Mouse (Mus musculus) cerebellum, adult 9-11 months (tissue): ENCODE measurements around the gene Acads.
A peak's percentile ranks its signal among the peaks of the same experiment; 100 is the strongest.
"Not testable (repeated sequence)": the region's sequence is repeated elsewhere in the genome, so short reads cannot be mapped to it uniquely, and the experiment has no call there.

Experiments
- DNase-seq: peaks from one replicate; pipeline ENCODE4 v3.0.0; 2022

The Acads gene

DNA sequence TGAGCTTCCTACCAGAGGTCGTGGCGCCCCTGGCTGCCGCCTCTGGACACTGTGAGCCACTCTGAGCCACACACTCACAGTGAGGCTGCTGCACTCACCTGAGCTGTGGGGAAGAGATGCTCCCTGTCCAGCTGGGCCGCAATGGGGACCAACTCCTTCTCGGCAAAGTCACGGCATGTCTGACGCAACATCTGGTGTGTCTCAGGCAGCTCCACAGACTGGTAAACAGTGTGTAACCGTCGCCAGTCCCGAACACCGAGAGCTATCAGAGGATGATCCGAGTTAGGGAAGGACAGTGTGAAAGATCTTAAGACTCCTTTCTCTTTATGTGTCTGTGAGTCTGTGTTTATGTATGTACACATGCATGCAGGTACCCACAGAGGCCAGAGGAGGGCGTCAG lies 1.7 kb downstream of the Acads start:
- peak; percentile 26 for DNase-seq

DNA sequence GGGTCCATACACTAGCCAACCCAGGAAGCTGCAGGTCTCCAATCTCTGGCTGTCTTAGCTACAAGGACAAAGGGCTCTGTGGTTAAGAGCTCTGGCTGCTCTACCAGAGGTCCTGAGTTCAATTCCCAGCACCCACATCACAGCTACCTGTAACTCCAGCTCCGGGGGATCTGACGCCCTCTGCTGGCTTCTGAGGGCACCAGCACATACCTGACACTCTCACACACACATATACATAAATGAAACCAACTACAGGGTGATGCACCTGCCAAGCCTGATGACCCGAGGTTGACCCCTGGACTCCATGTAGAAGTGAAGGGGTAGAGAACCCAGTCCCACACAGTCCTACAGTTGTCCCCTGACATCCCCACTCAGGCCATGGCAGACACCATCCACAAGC lies 2.7 kb downstream of the Acads start:
- DNase-seq = no peak

DNA sequence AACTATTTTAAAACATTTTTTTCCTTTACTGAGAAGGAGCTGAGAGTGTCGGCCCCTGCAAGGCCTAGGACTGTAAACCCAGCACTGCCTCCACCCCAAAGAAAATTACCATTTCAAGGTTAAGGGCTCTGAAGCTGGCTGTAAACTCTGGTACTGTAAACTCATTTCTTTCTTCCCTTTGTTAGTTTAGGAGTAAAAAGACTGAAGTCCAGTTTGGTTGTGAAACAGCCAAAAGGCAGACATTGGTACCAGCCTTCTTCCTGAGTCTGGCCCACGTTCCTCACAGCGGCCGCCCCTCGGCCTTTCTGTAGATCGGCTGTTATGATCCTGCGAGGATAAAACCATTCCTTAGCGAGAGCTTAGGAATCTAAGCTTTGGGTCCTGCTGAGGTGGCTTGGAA lies 4.6 kb downstream of the Acads start:
- no peak for DNase-seq

DNA sequence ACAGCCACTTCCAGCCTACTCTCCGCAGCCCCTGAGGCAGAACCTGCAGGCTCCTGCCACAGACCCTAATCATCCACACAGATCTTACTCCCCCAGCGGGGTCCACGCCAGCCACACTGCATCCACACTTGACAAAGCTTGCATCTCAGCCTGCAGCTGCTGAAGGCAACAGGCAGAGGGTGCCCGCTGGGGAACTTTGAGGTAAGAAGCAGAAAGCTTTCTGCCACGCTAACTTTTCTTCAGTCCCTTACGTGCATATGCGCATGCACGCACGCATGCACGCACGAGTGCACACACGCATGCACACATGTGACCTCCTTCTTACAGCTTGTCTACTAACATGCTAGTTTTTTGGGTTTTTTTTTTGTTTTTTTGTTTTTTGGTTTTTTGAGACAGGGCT lies 5.9 kb downstream of the Acads start:
- DNase-seq = no peak

DNA sequence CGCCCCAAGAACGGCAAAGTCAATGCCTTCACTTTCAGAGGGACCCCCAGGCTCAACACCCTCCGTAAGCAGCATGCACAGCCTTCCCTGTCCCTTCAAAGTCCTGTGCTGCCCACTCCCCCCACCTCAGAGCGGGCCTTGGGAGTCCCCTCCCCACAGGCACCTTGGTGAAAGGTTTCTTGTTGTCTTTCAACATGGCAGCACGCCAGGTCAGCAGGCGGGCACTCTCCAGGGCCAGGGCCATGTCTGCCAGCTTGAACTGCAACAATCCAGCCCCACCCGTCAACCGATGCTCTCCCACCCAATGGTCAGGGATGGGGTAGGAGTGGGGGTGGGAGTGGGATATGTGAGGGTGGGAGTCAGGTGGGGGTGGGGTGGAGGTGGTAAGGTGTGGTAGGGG lies 8.0 kb downstream of the Acads start:
- no peak for DNase-seq

DNA sequence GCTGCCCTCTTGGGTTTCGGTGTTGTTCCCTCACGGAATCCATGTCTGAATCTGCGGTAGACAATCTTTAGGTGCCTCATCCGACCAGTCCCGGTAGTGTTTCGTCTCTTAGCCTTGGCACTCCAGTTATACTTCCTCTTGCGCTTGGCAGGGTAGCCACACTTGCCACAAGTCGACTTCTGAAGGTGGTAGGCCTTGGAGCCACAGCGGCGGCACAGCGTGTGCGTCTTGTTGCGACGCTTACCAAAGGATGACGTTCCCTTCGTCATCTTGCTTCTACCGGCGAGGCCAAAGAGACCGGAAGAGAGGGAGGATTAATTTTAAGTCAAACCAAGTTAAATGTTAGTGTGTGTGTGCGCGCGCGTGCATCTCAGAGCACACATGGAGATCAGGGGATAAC lies 15.9 kb downstream of the Acads start:
- DNase-seq = not testable (repeated sequence)

DNA sequence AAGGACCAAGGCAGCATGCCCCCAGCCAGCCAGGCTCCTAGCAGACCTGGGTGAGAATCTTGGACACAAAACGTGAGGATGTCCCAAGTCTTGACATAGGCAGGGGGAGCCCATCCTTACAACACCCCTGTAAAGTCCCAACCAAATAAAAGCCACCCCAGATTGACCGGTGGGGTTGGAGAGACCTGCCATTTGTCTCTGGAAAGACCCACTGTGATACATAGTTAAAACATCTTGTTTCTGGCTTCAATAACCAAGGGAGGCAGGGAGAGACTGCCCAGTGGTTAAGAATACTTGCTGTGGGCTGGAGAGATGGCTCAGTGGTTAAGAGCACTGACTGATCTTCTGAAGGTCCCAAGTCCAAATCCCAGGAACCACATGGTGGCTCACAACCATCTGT lies 16.9 kb downstream of the Acads start:
- DNase-seq = no peak

DNA sequence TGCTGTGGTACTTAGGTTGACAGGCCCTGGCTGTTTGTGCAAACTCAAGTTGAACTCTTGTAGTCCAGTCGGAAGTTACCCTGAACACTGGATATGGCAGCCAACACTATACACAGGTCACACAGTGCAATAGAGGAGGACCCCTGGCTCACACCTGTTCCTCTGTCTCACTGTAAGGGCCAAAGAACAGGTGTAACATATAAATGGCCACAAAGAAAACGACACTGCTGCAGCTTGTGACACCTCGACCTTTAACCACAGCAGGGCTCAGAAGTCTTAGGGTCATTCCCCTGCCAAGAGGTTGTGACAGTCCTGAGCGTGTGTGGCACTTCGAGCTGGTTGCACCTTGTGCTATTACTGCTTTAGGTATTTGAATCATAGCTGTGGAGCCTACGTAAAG lies 18.7 kb downstream of the Acads start:
- no peak for DNase-seq

DNA sequence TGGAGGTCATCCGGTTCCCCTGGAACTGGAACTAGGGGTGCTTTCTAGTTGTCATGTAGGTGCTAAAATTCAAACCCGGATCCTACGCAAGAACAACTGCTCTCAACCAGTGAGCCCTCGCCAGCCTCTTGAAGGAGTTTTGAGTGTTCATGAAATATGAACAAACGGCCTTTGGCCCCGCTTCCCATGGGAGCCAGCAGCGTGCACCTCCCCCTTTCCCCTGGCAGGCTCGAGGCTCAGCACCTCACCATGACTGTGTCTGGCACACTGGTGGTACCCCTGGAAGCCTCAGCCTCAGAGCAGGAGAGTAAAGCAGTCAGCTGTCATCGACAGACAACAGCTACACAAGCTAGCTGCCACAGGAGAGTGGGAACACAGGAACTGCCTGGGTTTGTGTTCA lies 19.2 kb downstream of the Acads start:
- DNase-seq = no peak

DNA sequence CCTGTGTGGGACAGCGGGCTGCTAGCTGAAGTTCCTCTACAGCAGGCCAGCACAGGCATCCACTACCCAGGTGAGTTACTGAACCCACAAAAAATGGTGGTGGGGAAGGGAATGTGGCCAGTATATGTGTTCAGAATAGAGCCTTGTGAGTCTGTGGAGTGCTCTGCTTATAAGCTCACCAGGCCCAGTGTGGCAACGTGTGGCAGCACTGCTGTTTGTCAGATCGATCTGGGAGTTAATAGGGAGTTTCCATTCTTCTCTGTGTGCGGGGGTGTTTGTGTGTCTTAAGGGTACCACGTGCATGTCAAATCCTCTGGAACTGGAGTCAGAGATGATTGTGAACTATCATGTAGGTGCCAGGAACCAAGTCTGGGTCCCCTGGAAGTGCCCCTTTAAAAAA lies 19.6 kb downstream of the Acads start:
- no peak for DNase-seq

DNA sequence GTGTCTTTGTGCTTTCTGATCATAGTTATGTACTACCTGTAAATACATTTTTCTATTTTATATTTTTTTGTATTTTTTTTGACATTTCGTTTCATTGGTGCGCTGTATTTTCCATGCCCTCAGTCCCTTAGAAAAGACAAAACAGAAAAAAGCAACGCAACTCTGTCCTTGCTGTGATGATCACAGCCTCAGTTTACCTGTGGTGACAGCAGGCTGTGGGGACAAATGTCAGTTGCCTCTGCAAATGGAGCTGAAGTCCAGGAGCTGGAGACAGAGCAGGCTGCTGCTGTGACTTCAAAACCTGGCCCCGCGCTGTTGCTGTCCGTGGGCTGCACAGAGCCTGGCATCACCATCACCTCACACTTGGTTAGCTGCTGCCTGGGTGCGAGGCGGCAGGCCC lies 21.0 kb downstream of the Acads start, which contains the start of gene Gm10401:
Gene Gm10401 (minus strand): TSS at position 101 of the 400 bp plus-strand sequence.
- no peak for DNase-seq

DNA sequence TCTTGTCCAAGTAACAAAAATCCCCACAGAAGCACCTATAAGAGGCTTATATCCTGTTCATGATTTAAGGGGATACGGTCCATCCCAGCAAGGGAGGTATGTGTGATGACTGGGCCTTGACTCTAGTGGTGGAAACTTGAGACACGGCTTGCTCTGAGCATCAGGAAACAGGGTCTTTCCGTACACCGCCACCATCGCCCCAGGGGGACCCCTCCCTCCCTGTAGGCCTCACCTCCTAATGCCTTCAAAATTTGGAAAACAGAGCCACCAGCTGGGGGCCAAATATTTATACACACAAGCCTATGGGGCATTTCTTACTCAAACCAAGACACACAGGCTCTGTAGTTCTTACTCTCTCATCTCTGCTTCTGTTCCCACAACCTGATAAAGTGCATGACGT lies 27.4 kb downstream of the Acads start:
- no peak for DNase-seq

DNA sequence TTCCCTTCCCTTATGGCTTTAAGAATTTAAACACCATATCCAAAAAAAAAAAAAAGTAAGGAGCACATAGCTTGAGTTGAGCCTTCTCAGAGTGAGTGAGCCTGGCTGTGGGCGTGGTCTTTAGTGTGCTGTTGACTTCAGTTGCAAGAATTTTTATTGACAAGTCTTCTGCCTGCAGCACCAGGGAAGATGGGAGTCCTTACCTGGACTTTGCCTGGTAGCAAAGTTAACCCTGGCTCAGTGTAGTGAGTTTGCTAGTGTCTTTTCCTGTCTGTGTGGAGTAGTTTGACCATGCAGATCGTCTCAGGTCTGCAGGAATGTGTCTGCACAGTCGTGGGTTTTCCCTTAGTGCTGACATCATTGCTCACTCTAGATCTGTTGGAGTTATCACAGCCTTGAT lies 28.1 kb downstream of the Acads start:
- DNase-seq = no peak

DNA sequence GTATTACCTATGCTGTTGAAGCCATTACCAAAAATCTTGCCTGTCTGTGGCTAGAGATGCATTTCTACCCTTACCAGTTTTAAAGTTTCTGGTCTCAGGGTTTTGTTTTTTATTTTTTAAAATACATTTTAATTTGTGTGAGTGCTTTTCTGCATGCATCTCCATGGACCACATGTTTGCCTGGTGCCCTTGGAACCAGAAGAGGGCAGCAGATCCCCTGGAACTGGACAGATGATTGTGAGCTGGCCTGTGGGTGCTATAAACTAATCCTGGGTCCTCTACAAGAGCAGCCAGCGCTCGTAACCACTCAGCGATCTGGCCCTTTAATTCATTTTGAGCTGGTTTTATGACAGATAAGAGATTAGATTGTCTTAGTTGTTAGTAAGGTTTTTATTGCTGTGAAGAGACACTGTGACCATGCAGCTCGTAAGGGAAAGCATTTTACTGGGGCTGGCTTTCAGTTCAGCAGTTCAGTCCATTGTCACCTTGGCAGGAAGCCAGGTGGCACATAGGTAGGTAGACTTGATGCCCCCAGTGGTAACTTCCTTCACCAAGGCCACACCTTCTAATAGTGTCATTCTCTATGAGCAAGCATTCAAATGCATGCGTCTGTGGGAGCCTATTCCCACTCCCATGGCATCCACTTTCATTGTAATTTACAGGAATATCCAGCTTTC lies 29.4 kb downstream of the Acads start:
- DNase-seq = no peak

DNA sequence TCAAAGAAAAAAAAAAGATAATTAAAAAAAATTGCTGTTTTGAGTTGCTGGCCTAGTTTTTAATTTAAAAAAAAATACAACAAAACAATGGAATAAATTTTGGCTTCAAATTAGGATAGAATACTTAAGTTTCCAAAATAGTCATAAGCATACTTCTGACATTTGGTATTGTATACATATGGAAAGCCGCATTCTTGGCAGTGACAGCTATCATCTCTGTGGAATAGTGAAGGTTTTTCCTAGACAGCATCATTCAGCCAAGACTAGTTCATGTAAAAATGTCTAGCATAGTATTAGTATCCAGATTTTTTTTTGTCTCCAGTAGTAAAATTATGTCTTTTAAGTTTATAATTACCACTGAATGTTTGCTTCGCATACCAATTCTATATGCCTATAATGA lies 33.5 kb downstream of the Acads start:
- DNase-seq = no peak

DNA sequence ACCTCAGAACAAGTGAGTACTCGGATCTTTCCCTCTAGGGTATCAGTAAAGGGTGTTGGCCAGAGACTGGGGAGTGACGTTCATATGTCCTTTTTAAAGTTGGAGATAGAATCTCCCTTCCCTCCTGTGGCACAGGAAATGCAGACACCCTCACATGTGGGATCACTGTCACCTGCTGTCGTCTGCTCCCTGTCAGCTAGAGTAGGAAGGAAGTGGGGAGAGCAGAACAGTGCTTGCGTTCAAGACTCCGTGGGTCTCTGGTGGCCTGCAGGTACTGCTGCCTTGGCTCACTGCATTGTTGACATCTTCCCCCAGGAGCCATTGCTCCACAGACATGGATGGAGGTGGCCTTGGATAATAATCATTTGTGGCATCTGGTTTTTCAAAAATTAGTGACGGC lies 35.7 kb downstream of the Acads start:
- no peak for DNase-seq

DNA sequence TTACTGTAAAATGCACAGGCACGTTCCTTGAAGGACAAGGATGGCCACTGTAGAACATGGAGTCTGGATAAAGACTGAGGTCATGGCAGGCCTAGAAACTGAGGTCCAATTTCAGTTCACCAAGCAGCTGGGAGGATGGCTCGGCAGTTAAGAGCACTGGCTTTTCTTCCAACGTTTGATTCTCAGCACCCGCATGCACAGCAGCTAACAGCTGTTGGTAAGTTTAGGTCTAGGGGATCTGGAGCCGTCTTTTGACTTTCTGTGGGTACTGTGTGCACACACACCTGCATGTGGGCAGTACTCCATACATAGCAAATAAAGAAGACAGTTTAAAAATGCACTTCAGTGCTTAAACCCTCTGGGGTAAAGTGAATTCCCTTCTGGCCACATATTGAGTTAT lies 37.5 kb downstream of the Acads start:
- DNase-seq = no peak

DNA sequence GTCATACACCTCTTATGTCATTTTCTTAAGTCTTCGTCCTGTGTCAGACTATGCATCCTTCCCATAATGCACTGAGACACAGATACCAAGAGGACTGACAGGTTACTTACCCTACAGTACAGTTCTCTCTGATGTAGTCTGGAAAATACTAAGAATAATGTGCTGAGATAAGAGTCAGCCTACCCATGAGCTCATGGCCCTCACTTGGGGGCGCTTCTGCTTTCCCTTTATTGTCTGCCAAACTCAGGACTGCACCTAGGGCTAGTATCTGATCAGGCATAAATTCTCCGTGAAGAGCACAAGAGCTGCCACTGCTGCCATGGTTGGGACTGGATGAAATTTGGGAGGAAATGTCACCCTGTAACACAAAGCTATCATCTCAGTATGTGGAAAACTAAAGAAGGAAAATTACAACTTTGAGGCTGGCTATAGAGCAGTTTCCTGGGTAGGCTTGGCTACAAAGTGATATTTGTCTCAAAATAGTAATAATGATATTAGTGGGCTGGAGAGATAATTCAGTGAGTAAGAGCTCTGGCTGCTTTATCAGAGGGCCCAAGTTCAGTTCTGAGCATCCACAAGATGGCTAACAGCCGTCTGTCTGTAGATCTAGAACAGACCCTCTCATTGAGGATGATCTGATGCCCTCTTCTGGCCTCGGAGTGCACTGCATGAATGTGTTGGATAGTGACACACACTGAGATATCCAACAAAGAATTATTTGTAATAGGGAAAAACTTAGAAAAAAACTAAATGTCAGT lies 42.8 kb downstream of the Acads start:
- peak; percentile 41 for DNase-seq

DNA sequence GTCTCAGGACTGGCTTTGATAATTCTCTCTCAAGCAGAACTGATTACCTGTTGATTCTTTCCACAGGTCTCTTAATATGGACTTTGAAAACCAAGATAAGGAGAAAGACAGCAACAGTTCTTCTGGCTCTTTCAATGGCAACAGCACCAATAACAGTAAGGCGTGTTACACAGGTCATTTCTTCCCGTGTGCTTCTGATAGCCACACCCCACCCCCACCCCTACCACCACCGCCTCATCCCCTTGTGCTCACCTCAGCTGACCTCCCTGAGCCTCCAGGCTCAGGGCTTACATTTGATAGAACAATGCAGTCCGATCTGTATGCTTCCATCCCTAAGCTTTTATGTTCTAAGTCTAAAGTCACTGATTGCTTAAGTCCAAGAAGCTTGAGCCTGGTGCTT lies 44.4 kb downstream of the Acads start:
- DNase-seq = no peak

DNA sequence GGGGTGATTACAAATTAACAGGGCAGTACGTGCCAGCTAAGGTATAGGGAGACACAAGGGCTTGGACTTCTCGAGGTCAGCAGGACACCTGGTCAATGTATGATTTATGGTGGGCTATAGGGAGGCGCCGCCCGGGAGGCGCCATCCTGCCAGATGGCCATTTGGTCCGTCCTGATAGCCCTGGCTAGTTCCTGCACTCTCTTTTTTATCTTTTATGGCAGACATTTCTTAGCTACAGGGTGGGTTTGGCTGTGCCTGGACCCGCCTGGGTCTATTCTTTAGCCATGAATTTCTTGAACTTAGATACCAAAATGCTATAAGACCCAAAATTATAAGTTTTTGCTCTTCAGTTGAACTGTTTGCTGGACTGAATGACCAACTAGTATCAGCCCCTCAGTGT lies 45.8 kb downstream of the Acads start:
- DNase-seq = not testable (repeated sequence)

DNA sequence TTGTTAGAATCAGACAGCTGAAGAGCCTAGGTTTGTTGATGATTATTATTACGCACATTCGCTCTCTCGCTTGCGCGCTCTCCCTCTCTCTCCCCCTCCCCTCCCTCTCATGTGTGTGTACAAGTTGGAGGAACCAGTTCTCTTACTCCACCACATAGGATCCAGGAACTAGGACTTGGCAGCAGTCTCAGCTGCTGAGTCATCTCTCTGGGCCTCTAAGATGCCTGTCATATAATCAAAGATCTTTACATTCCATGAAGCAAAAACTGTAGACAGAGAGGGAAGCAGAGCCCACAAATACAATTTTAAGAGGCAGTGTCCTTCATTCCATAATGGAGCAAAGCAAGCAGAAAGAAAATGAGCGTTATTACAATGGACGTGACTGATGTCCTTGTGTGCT lies 47.0 kb downstream of the Acads start:
- DNase-seq = no peak

DNA sequence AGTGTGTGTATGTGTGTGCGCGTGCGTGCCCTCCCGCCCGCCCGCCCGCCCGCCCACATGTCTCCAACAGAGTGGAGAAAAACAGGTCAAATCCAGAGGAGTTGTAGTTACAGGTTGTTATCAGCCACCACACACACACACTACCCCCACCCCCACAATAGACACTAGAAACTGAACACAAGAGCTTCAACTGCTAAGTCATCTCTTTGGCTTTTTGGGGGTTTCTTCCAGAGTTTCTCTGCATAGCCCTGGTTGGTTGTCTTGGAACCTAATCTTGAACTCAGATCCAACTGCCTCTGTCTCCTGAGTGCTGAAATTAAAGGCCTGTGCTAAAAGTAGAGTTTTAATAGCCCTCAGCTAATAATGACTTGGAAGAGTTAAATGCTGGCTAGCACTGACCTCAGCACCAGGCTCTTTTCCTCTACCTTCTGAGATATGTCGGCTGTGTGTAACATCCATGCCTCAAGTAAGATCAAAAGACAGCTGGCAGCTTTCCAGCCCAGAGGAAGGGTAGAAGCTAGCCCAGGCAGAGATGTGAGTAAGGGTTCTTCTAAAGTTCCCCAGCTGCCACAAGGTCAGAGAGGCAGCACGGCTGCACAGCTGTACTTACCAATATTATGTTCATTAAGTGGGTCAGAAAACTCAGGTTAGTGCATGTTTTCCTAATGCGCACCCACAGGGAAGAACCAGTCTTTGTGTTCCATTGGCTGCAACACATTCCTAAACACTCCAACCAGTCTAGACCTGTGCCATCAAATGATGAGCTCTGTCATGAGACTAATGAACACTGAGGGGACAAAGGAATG lies 47.8 kb downstream of the Acads start:
- DNase-seq = no peak

DNA sequence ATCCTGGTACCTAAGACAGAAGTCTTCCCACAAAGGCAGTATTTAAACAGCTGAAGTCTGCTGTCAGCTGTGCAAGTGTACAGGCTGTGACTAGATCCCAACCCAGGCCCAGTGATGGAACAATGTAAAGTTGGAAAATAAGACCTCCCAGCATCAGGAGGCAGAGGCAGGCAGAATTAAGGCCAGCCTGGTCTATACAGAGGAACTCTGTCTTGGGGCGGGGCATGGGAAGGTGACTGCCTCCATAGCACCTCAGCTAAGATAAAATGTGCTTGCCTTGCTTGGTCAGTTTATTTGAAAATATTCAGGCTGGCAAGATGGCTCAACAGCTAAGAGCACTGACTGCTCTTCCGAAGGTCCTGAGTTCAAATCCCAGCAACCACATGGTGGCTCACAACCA lies 48.7 kb downstream of the Acads start:
- no peak for DNase-seq

DNA sequence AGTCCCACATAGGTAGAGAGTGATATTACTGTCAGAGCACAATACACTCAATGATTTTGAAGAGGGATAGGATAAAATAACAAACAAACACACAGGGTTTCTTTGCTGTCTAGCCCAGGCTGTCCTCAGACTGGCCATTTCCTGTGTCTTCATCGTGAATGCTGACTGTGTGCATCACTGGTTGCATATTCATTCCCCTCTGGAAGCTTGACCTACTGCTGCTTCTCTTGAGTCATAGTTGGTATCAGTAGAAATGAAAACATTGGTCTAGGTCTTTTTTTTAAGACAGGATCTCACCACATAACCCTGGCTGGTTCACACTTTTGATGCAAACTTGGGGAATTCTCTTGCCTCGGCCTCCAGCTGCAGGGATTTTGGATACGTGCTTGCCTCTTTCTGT lies 49.5 kb downstream of the Acads start:
- DNase-seq = no peak
